Mouse (Mus musculus): Measurements from ENCODE around the gene Pidd1.

- TF ChIP-seq CEBPB (IDR thresholded peaks at IDR 0.05; ENCODE audit: insufficient read depth, poor library complexity, severe bottlenecking) (no peak), TCF12 (IDR thresholded peaks at IDR 0.05; ENCODE audit: insufficient read depth, poor library complexity, severe bottlenecking) (no peak), USF1 (IDR thresholded peaks at IDR 0.05; ENCODE audit: low read depth) (no peak), POLR2A (IDR thresholded peaks at IDR 0.05; ENCODE audit: insufficient read length, low read depth) (no peak), POLR2AphosphoS2 (IDR thresholded peaks at IDR 0.05; ENCODE audit: insufficient read length, low read depth) (no peak), MYOG (IDR thresholded peaks at IDR 0.05; ENCODE audit: control insufficient read depth in 1 of 3, insufficient read depth in 1 of 3, insufficient read length in 2 of 3, low read depth in 2 of 3) (no peak), TCF3 (IDR thresholded peaks at IDR 0.05; ENCODE audit: insufficient read length, low read depth) (no peak), E2F4 (IDR thresholded peaks at IDR 0.05; ENCODE audit: insufficient read depth) (no peak), MYOD1 (IDR thresholded peaks at IDR 0.05; ENCODE audit: control insufficient read depth in 1 of 3, insufficient read length in 2 of 3, low read depth in 2 of 3) (no peak), MAX (IDR thresholded peaks at IDR 0.05; ENCODE audit: low read depth) (no peak)
These were observed 37.9 kb upstream of the Pidd1 start for GRCm38 (mm10) chr7:141481498-141482401.
